Mouse (Mus musculus) small intestine, adult 2 months (tissue): ENCODE results near the gene Efcab5.

Experiments
- CTCF ChIP-seq: fragments of 200-500 bp; IDR thresholded peaks from 2 replicates; pipeline ENCODE4 v1.5.1; 2012; ENCODE audit warnings: low read depth, mild to moderate bottlenecking, control low read depth, inconsistent platforms, low read length, moderate library complexity, mixed read lengths; ENCODE audit not compliant: insufficient replicate concordance, insufficient read length; ENCODE audit errors: extremely low read depth
- POLR2A ChIP-seq: fragments of 200-500 bp; IDR thresholded peaks from 2 replicates; pipeline ENCODE4 v1.6.1; 2012; ENCODE audit warnings: low read depth, mild to moderate bottlenecking, control low read depth, inconsistent platforms, low read length, moderate library complexity

- TF ChIP-seq CTCF, result no peak
- no peak for TF ChIP-seq POLR2A
Observed at GRCm38 (mm10) chr11:77235267-77235666, 46.5 kb upstream of the Efcab5 start.
